Mouse (Mus musculus) ES-Bruce4 (cell line): ENCODE data around the gene Trio.

Source experiments
- CTCF ChIP-seq: IDR thresholded peaks from one replicate; pipeline ENCODE4 v1.8.1; 2011; ENCODE audit warnings: low read depth, low read length
- POLR2A ChIP-seq: IDR thresholded peaks from one replicate; pipeline ENCODE4 v1.8.1; 2011; ENCODE audit warnings: low read length; ENCODE audit not compliant: insufficient read depth

DNA sequence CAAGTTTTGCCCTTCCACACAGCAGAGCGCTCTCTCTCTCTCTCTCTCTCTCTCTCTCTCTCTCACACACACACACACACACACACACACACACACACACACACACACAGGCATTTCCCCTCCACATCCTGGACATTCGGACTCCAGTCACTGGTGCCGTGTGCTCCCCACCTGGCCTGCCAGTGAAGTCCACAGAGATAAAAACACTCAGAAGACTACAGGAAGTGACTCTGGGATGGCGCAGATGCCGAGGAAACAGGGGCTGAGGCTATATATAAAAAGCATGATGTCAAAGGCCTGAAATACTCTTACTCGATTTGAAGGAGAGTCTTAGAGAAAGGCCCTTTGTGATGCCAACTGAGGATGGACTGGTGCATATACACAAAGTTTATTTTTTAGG is 166.5 kb downstream of the Trio start:
- no peak for TF ChIP-seq CTCF
- no peak for TF ChIP-seq POLR2A
